Mouse (Mus musculus) cerebellum, adult 8-10 months (tissue): ENCODE results near the gene Ddc.

Source experiments
- DNase-seq: peaks from one replicate; pipeline ENCODE4 v3.0.0; 2022

The Ddc gene

GRCm38 (mm10) chr11:11821387-11821975 lies 76.5 kb downstream of the Ddc start:
- no peak for DNase-seq

- no peak for DNase-seq
Observed at GRCm38 (mm10) chr11:11820737-11821136, 77.2 kb downstream of the Ddc start.

GRCm38 (mm10) chr11:11820251-11820650 lies 77.7 kb downstream of the Ddc start:
- DNase-seq = peak; percentile 63

GRCm38 (mm10) chr11:11819206-11819605 lies 78.7 kb downstream of the Ddc start:
- DNase-seq = no peak

GRCm38 (mm10) chr11:11818797-11819196 lies 79.1 kb downstream of the Ddc start:
- no peak for DNase-seq

- no peak for DNase-seq
Observed at GRCm38 (mm10) chr11:11815737-11816136, 82.2 kb downstream of the Ddc start.

GRCm38 (mm10) chr11:11811906-11812480 lies 86.0 kb downstream of the Ddc start:
- DNase-seq = peak; percentile 57

- no peak for DNase-seq
Observed at GRCm38 (mm10) chr11:11809404-11810175, 88.4 kb downstream of the Ddc start.

- peak; percentile 96 for DNase-seq
Observed at GRCm38 (mm10) chr11:11808820-11809403, 89.0 kb downstream of the Ddc start, which contains the start of gene Fignl1. Gene Fignl1 (minus strand): TSS chr11:11808962.

GRCm38 (mm10) chr11:11808035-11808819 lies 89.7 kb downstream of the Ddc start:
- no peak for DNase-seq

- DNase-seq = no peak
Observed at GRCm38 (mm10) chr11:11805951-11806350, 92.0 kb downstream of the Ddc start.

- no peak for DNase-seq
Observed at GRCm38 (mm10) chr11:11804421-11804820, 93.5 kb downstream of the Ddc start.

- DNase-seq = no peak
Observed at GRCm38 (mm10) chr11:11801067-11801466, 96.9 kb downstream of the Ddc start.

GRCm38 (mm10) chr11:11800304-11800703 lies 97.6 kb downstream of the Ddc start:
- no peak for DNase-seq

- DNase-seq = no peak
Observed at GRCm38 (mm10) chr11:11798690-11799089, 99.3 kb downstream of the Ddc start.

GRCm38 (mm10) chr11:11794626-11795025 lies 103.3 kb downstream of the Ddc start:
- no peak for DNase-seq

- DNase-seq = peak; percentile 45
Observed at GRCm38 (mm10) chr11:11788521-11788974, 109.4 kb downstream of the Ddc start.

- DNase-seq = no peak
Observed at GRCm38 (mm10) chr11:11785457-11785856, 112.5 kb downstream of the Ddc start.

GRCm38 (mm10) chr11:11781728-11782127 lies 116.2 kb downstream of the Ddc start:
- DNase-seq = no peak

- no peak for DNase-seq
Observed at GRCm38 (mm10) chr11:11778345-11778744, 119.6 kb downstream of the Ddc start.

- DNase-seq = no peak
Observed at GRCm38 (mm10) chr11:11777796-11778195, 120.1 kb downstream of the Ddc start.

GRCm38 (mm10) chr11:11777246-11777645 lies 120.7 kb downstream of the Ddc start:
- DNase-seq = no peak

GRCm38 (mm10) chr11:11776822-11777174 lies 121.1 kb downstream of the Ddc start:
- DNase-seq = no peak
